Mouse (Mus musculus): Measurements from ENCODE around the gene Rpl37. TPM values are rescaled to one million over a fixed set of nuclear protein-coding genes. Genes with fewer than 3 reads are reported as not detected.

Gene Rpl37
- polyA plus RNA-seq, 1 experiment from 2014 or later = 471 TPM

- H3K27me3 ChIP-seq (ENCODE audit: control insufficient read depth, insufficient read depth, low read length) = no peaks in the 10 kb centered on the region
- H3K4me2 ChIP-seq (ENCODE audit: low read depth, low read length, severe bottlenecking) = no peak overlapping the region
- DNase-seq (ENCODE audit: low spot score) (no peak), ATAC-seq (replicated peaks; ENCODE audit: low FRiP score) (no peak)
- no peak overlapping the region for H3K27ac ChIP-seq (ENCODE audit: low read depth, low read length)
- H3K4me3 ChIP-seq (ENCODE audit: low read depth, low read length) = no peak overlapping the region
- H3K4me1 ChIP-seq (replicated peaks; ENCODE audit: control insufficient read depth, insufficient read depth, low read length) = peaks cover 5% of the 10 kb centered on the region; the same call in 1 of the 2 replicates
- peaks cover 20% of the 10 kb centered on the region for H3K36me3 ChIP-seq (ENCODE audit: control insufficient read depth, insufficient read depth, low read length)
- no peaks in the 10 kb centered on the region for H3K9me3 ChIP-seq (ENCODE audit: control insufficient read depth, low read length)
- H3K9ac ChIP-seq (ENCODE audit: low read length) = no peak overlapping the region
- WGBS = 91% methylated on average over 9 of the region's 9 CpGs
Observed at GRCm38 (mm10) chr15:5118626-5119025, 2.2 kb downstream of the Rpl37 start.

GRCm38 (mm10) chr15:5119192-5119591 is 2.7 kb downstream of the Rpl37 start:
- Histone ChIP-seq H3K4me1 (replicated peaks; ENCODE audit: control insufficient read depth, insufficient read depth, low read length) (peaks cover 5% of the 10 kb centered on the region; the same call in 1 of the 2 replicates), H3K9ac (ENCODE audit: low read length) (no peak overlapping the region), H3K36me3 (ENCODE audit: control insufficient read depth, insufficient read depth, low read length) (peaks cover 20% of the 10 kb centered on the region), H3K27ac (ENCODE audit: low read depth, low read length) (no peak overlapping the region), H3K4me3 (ENCODE audit: low read depth, low read length) (no peak overlapping the region), H3K4me2 (ENCODE audit: low read depth, low read length, severe bottlenecking) (no peak overlapping the region), H3K9me3 (ENCODE audit: control insufficient read depth, low read length) (no peaks in the 10 kb centered on the region), H3K27me3 (ENCODE audit: control insufficient read depth, insufficient read depth, low read length) (no peaks in the 10 kb centered on the region)
- WGBS = 89% methylated on average over 2 of the region's 2 CpGs
- ATAC-seq (replicated peaks; ENCODE audit: low FRiP score) (no peak), DNase-seq (ENCODE audit: low spot score) (no peak)

- no peaks in the 10 kb centered on the region for H3K9me3 ChIP-seq (ENCODE audit: control insufficient read depth, low read length)
- H3K4me2 ChIP-seq (ENCODE audit: low read depth, low read length, severe bottlenecking) = no peak overlapping the region
- no peak overlapping the region for H3K27ac ChIP-seq (ENCODE audit: low read depth, low read length)
- H3K36me3 ChIP-seq (ENCODE audit: control insufficient read depth, insufficient read depth, low read length) = peaks cover 20% of the 10 kb centered on the region
- no peak overlapping the region for H3K9ac ChIP-seq (ENCODE audit: low read length)
- H3K27me3 ChIP-seq (ENCODE audit: control insufficient read depth, insufficient read depth, low read length) = no peaks in the 10 kb centered on the region
- ATAC-seq (replicated peaks; ENCODE audit: low FRiP score) (no peak), DNase-seq (ENCODE audit: low spot score) (no peak)
- no peak overlapping the region for H3K4me3 ChIP-seq (ENCODE audit: low read depth, low read length)
- 89% methylated on average over 2 of the region's 2 CpGs for WGBS
- peaks cover 5% of the 10 kb centered on the region; the same call in 1 of the 2 replicates for H3K4me1 ChIP-seq (replicated peaks; ENCODE audit: control insufficient read depth, insufficient read depth, low read length)
Observed at GRCm38 (mm10) chr15:5119707-5120106, 3.3 kb downstream of the Rpl37 start.

GRCm38 (mm10) chr15:5121535-5122313 is 5.3 kb downstream of the Rpl37 start:
- Histone ChIP-seq H3K36me3 (ENCODE audit: control insufficient read depth, insufficient read depth, low read length) (peaks cover 20% of the 10 kb centered on the region), H3K9me3 (ENCODE audit: control insufficient read depth, low read length) (no peaks in the 10 kb centered on the region), H3K27me3 (ENCODE audit: control insufficient read depth, insufficient read depth, low read length) (no peaks in the 10 kb centered on the region), H3K27ac (ENCODE audit: low read depth, low read length) (no peak overlapping the region), H3K9ac (ENCODE audit: low read length) (no peak overlapping the region), H3K4me2 (ENCODE audit: low read depth, low read length, severe bottlenecking) (no peak overlapping the region), H3K4me3 (ENCODE audit: low read depth, low read length) (no peak overlapping the region), H3K4me1 (replicated peaks; ENCODE audit: control insufficient read depth, insufficient read depth, low read length) (peaks cover 5% of the 10 kb centered on the region; the same call in 1 of the 2 replicates)
- WGBS = 90% methylated on average over 12 of the region's 12 CpGs
- ATAC-seq (replicated peaks; ENCODE audit: low FRiP score) (no peak; the same call in 1 of the 2 replicates), DNase-seq (ENCODE audit: low spot score) (no peak)

- no peak overlapping the region for H3K27ac ChIP-seq (ENCODE audit: low read depth, low read length)
- no peaks in the 10 kb centered on the region for H3K9me3 ChIP-seq (ENCODE audit: control insufficient read depth, low read length)
- H3K4me1 ChIP-seq (replicated peaks; ENCODE audit: control insufficient read depth, insufficient read depth, low read length) = no peaks in the 10 kb centered on the region
- H3K36me3 ChIP-seq (ENCODE audit: control insufficient read depth, insufficient read depth, low read length) = peaks cover 3% of the 10 kb centered on the region; the same call in 1 of the 2 replicates
- ATAC-seq (replicated peaks; ENCODE audit: low FRiP score) = no peak
- H3K4me2 ChIP-seq (ENCODE audit: low read depth, low read length, severe bottlenecking) = no peak overlapping the region
- no peak overlapping the region for H3K4me3 ChIP-seq (ENCODE audit: low read depth, low read length)
- no peak for DNase-seq (ENCODE audit: low spot score)
- no peaks in the 10 kb centered on the region for H3K27me3 ChIP-seq (ENCODE audit: control insufficient read depth, insufficient read depth, low read length)
- no peak overlapping the region for H3K9ac ChIP-seq (ENCODE audit: low read length)
- WGBS = 73% methylated on average over 4 of the region's 4 CpGs
Observed at GRCm38 (mm10) chr15:5126456-5126855, 10.0 kb downstream of the Rpl37 start.

- H3K9me3 ChIP-seq (ENCODE audit: control insufficient read depth, low read length) = no peaks in the 10 kb centered on the region
- H3K4me2 ChIP-seq (ENCODE audit: low read depth, low read length, severe bottlenecking) = no peak overlapping the region
- DNase-seq (ENCODE audit: low spot score) (no peak), ATAC-seq (replicated peaks; ENCODE audit: low FRiP score) (no peak)
- H3K4me1 ChIP-seq (replicated peaks; ENCODE audit: control insufficient read depth, insufficient read depth, low read length) = no peaks in the 10 kb centered on the region
- no peaks in the 10 kb centered on the region; the same call in 1 of the 2 replicates for H3K36me3 ChIP-seq (ENCODE audit: control insufficient read depth, insufficient read depth, low read length)
- no peaks in the 10 kb centered on the region for H3K27me3 ChIP-seq (ENCODE audit: control insufficient read depth, insufficient read depth, low read length)
- H3K9ac ChIP-seq (ENCODE audit: low read length) = no peak overlapping the region
- H3K4me3 ChIP-seq (ENCODE audit: low read depth, low read length) = no peak overlapping the region
- 85% methylated on average over 2 of the region's 2 CpGs for WGBS
- H3K27ac ChIP-seq (ENCODE audit: low read depth, low read length) = no peak overlapping the region
Observed at GRCm38 (mm10) chr15:5127487-5127886, 11.0 kb downstream of the Rpl37 start.

GRCm38 (mm10) chr15:5128176-5128940 is 11.9 kb downstream of the Rpl37 start:
- H3K4me2 ChIP-seq (ENCODE audit: low read depth, low read length, severe bottlenecking) = no peak overlapping the region
- no peak overlapping the region for H3K9ac ChIP-seq (ENCODE audit: low read length)
- no peak overlapping the region for H3K4me3 ChIP-seq (ENCODE audit: low read depth, low read length)
- H3K36me3 ChIP-seq (ENCODE audit: control insufficient read depth, insufficient read depth, low read length) = no peaks in the 10 kb centered on the region; the same call in 1 of the 2 replicates
- ATAC-seq (replicated peaks; ENCODE audit: low FRiP score) (no peak), DNase-seq (ENCODE audit: low spot score) (no peak)
- H3K27ac ChIP-seq (ENCODE audit: low read depth, low read length) = no peak overlapping the region
- no peaks in the 10 kb centered on the region for H3K27me3 ChIP-seq (ENCODE audit: control insufficient read depth, insufficient read depth, low read length)
- no peaks in the 10 kb centered on the region for H3K4me1 ChIP-seq (replicated peaks; ENCODE audit: control insufficient read depth, insufficient read depth, low read length)
- 85% methylated on average over 5 of the region's 5 CpGs for WGBS
- H3K9me3 ChIP-seq (ENCODE audit: control insufficient read depth, low read length) = no peaks in the 10 kb centered on the region

- DNase-seq (ENCODE audit: low spot score) (no peak), ATAC-seq (replicated peaks; ENCODE audit: low FRiP score) (no peak)
- H3K36me3 ChIP-seq (ENCODE audit: control insufficient read depth, insufficient read depth, low read length) = no peaks in the 10 kb centered on the region; the same call in 1 of the 2 replicates
- WGBS = 92% methylated on average over 12 of the region's 12 CpGs
- no peaks in the 10 kb centered on the region for H3K4me1 ChIP-seq (replicated peaks; ENCODE audit: control insufficient read depth, insufficient read depth, low read length)
- no peaks in the 10 kb centered on the region for H3K9me3 ChIP-seq (ENCODE audit: control insufficient read depth, low read length)
- H3K4me2 ChIP-seq (ENCODE audit: low read depth, low read length, severe bottlenecking) = no peak overlapping the region
- no peak overlapping the region for H3K27ac ChIP-seq (ENCODE audit: low read depth, low read length)
- H3K27me3 ChIP-seq (ENCODE audit: control insufficient read depth, insufficient read depth, low read length) = no peaks in the 10 kb centered on the region
- H3K9ac ChIP-seq (ENCODE audit: low read length) = no peak overlapping the region
- H3K4me3 ChIP-seq (ENCODE audit: low read depth, low read length) = no peak overlapping the region
Observed at GRCm38 (mm10) chr15:5129111-5129805, 12.8 kb downstream of the Rpl37 start.
